Mouse (Mus musculus) c-Kit-negative CD71-positive TER-119-positive erythroid progenitor cells, embryonic 14.5 days (primary cell): ENCODE measurements around the gene Wnk2.

Experiments used
- DNase-seq: peaks from one replicate; pipeline ENCODE4 v3.0.0-alpha.2; 2013; ENCODE audit warnings: low read depth, low spot score

The Wnk2 gene

DNA sequence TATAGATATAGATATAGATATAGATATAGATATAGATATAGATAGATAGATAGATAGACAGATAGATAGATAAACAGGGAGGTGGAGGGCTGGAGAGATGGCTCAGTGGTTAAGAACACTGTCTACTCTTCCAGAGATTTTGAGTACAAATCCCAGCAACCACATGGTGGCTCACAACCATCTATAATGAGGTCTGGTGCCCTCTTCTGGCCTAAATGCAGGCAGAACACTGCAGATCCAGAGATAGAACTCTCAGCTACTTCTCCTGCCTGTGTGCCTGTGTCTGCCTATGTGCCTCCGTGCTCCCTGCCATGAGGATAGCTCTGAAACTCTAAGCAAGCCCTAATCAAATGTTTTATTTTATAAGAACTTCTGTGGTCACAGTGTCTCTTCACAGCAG lies 100.4 kb downstream of the Wnk2 start:
- DNase-seq: no peak

DNA sequence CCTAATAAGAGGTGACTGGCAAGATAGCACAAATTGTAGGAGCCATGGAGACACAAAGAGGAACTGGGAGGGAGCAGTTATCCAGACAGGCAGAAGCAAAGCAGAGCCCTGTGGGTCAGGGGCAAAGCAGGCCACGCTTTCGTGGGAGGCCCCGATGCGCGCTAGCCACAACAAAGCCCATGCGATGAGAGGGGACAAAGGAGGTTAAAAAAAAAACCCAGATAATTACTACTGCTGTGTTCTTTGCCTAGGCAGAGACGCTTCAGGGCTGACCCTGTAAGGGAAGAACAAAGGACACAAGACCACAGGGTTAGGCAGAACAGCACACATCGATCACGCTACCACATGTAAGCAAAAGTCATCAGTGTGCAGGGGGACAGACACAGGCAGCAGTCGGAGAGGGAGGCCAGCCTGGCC lies 103.7 kb downstream of the Wnk2 start:
- DNase-seq: no peak

DNA sequence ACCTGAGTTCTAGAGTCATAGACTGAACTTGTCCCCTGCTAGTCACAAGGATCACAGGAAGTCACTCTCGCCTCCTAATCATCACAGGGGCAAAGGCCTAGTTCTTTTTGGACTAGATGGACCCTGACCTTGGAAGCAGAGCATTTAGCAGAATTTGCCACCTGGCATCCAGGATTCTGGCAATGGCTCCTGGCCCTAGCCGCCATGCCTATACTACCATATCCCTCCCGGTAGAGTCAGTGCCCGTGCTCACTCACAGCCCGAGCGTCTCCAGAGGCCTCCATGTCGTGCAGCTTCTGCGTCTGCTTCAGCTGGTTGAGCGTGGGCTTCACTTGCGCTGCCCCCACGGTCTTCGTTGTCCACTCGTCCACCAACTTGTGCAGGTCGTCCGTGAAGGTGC lies 105.4 kb downstream of the Wnk2 start:
- DNase-seq: no peak

DNA sequence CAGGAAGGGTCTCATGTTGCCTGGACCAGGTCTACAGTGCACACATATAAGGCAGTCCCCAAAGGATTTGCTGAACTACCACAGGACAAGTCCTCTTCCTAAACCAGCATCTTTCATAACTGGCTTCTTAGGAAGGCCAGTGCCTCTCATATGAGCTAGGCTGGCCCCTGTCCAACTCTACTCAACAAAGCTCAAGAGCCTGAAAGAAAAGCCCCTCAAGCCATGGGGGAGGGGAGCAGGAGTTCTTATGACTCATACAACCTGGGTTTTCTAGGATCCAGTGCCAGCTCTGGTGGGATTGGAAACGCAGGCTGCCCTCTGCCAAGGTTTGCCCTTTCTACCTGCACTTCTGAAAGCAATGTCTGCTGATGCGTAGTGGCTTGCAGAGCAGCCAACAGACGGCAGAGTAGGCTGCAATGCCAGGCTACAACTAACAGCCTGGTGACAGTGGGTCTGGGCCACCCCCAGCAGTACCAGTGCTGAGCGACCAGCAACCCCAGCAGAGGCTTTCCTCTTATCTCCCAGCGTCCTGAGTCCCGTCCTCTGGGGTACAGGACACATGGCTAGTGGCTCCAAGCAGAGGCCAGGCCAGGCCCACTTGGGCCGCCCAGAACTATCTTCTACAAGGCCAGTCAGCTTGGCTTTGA lies 110.8 kb downstream of the Wnk2 start:
- DNase-seq: no peak

DNA sequence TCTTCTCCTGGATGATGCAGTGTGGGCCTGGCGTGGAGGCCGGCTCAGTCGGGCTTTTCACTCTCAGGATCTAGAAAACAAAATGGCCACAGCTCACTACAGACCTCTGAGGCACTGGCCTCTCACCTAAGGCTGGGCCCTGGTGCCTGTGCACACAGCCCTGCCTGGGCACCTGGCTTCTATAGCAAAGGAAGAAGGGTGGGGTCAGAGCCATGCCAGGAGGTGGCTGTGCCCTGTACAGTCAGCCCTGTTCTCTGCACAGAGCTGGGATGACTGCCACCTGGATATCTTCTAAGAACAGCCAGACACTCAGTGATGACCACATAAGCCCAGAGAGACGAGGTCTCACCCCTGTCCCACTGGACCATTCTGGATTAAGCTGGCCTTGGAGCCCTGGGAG lies 111.4 kb downstream of the Wnk2 start:
- no peak for DNase-seq

DNA sequence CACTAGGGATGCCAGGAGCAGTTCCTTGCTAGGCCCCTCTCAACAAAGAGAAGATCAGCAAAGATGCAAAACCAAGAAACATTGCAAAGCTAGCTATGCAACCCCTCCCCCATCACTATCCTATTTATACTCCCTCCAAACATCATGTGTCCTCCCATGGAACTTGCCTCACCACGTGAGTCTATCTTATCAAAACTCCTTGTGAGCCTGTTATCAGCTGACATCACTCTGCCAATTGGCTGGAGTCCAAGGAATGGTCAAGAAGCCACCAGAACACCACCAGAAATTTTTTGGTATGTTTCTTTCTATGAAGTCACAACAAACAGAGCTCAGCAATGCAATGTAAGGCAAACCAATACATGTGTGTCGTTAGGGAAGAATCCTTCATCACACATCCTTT lies 116.8 kb downstream of the Wnk2 start:
- no peak for DNase-seq

DNA sequence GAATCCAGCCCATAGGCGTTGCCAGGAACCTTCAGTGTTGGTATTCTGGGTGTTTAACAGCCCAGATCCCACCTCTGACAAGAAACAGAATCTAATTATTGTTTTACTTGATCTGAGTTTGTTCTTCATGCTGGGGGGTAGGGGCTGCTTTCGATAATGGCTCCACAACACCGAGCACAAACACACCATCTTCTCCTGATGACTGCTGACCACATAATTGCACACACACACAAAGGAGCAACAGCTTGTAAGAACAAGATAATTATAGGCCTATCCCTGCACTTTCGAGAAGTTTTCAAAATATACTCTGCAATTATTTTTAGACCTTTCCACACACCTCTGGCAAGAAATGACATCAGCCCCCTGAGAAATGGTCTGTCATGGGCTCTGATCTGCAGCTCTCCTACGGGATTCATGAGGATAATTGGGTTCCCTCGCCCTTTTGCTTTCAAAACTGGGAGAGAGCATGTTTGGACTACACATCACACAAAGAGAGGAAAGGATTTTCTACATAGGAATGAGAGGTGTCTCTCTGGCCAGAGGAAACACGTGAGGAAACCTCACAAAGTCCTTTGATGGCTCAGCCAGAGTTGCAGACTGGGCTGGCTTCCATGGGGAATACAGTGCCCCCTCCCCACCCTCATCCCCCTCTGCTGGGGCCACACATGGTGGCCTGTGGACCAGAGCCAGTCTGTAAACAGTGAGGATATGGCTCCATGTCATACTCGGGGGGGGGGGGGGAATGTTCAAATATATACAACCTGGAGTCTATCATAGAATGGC lies 118.9 kb downstream of the Wnk2 start:
- DNase-seq: no peak

DNA sequence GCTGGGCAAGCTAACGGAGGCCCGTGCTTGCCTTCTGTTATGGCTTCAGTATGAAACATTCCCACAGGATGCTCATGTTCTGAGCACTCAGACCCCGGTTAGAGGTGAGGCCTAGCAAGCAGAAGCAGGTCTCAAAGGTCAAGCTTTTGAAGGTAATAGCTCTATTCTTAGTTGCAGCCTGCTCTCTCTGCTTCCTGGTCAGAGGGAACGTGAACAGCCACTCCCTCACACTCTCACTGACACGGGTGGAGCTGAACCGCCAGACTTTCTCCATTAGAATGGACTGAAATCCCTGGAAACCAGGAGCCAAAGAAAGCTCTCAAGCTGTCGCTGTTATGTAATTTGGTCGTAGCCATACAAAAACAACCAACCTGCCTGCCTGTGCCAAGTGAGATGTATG lies 120.8 kb downstream of the Wnk2 start:
- no peak for DNase-seq

DNA sequence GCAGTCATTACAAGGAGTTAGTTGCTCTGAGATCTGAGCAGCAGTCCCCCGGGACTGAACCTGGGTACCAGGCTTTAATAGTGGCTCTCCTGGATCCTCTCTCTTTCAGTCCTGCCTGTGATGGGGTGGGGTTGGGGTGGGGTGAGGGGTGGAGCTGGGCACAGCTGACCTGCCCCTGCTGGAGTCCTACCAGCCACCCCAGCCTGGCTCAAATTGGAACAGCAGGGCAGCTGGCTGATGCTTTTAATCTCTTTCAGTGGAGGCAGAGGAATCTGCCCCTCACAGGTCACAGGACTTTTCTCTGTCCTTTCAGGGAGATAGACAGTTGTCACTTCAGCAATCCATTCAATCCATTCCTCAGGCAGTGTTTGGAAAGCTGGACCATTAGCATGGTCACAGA lies 122.3 kb downstream of the Wnk2 start:
- no peak for DNase-seq

DNA sequence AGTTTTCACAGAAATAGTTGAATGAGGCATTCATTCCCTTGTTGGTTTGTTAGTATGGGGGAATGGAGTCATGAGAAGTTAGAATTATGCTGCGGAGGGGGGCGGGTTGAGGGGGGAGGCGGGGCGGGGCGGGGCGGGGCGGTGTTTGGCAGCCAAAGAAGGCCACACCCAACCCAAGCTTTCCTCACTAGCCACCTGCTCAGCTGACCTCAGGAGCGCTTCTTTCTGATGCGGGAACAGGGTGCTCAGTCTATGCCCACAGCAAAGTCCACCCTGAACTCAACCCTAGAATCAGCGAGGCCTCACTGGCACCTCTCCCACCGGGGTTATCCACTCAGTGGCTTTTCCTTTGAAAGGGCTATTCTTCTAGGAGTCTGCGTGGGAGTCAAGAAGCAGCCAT lies 123.1 kb downstream of the Wnk2 start:
- DNase-seq: no peak

DNA sequence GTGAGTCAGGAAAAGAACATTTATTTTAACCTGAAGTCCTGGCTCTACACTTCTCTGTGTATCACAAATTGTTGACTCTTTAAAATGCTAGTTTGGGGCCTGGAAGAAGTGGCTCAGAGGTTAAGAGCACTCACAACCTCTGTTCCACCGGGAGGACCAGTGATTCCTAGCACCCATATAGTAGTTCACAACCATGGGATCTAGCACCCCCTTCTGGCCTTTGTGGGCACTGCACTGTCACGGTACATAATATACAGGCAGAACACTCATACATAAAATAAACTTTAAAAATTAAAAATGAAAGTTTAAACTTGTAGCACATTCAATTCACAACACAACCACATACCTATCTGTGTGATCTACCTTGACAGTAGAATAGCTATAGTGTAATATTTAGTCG lies 126.1 kb downstream of the Wnk2 start:
- DNase-seq: peak; percentile 43

DNA sequence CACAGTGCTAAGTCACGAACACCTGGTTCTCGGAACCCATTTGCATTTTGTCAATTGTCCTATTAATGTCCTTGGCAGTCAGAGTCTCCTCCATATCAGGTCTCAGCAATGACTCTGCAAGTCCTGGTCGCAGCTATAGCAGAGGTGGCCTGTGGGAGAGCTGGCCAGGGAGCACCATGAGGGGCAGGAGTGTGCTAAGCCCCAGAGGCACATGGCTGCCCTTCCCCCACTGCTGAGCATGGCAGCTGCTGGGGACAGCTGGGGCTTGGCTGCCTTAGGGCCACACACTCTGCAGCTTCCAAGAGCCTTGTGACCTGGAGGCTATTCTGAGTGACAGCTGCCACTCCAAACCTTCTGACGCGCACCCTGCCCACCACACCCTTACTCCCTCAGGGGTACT lies 127.7 kb downstream of the Wnk2 start:
- DNase-seq: no peak

DNA sequence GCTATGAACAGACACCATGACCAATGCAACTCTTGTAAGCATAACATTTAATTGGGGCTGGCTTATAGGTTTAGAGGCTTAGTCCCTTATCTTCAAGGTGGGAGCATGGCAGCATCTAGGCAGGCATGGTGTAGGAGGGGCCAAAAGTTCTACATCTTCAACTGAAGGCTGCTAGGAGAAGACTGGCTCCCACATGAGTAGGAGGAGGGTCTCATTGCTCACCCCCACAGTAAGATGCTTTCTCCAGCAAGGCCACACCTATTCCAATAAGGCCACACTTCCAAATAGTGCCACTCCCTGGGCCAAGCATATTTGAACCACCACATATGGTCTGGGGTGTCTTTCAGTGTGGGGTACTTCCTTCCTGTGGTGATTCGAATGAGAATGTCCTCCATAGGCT lies 130.4 kb downstream of the Wnk2 start:
- DNase-seq: no peak

DNA sequence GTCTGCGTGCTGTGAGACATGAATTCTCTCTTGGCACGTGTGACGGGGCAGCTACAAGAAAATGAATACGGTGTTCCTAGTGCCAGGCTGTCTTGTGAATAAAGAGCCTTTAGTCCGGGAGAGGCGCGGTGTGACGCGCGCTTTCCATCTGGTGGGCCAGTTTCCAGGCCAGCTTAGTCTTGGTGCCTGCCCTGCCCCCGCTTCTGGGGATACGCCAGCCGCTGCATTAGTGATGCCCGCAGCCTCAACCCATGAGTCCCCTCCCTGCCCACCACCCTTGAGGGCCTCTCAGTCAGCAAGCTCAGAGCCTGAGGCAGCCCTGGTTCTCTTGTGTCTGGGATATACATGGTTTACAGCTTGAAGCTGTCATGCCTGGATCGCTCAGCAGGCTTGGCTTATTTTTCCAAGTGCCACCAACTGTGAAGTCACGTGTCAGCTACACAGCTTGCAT lies 131.5 kb downstream of the Wnk2 start:
- DNase-seq: no peak

DNA sequence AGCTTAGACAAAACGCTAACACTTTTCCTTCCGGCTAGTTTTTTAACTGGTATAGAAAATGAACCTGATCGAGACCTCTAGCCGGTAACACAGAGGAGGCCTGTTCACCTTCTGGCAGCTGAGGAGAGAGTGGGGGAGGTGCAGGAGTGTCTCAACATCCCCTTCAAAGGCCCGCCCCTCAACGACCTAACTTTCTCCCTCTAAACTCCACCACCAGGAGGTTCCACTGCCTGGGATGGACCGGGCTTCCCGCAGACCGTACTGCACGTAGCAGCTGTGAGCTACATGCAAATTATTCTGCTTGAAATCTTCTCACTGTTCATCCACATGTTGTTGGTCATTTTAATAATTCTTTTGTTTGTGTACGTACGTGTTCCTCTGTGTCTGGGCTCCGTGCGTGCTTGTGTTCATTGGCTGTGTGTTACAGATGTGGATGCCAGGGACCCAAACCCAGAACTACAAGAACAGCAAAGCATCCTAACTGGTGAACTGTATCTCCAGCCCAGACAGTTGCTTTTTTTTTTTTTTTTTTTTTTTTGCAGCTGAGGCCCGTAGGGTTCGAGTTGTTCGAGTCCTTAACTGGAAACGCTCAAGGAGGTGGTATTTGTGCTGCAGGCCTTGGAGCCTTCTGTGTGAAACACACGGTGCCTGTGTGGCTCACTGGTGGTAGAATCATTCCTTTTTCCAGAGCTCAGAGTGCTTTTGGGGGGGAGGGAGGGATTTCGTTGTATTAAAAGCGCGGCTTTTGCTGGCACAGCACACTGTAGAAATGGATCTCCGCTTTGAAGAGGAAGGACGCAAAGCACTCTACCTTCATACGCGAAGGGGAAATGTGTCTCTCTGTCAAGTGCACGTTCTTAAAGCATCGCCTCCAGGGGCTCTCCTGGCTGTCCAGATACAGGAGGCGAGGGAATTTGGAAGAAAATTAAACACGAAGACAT lies 132.2 kb downstream of the Wnk2 start:
- DNase-seq: no peak

DNA sequence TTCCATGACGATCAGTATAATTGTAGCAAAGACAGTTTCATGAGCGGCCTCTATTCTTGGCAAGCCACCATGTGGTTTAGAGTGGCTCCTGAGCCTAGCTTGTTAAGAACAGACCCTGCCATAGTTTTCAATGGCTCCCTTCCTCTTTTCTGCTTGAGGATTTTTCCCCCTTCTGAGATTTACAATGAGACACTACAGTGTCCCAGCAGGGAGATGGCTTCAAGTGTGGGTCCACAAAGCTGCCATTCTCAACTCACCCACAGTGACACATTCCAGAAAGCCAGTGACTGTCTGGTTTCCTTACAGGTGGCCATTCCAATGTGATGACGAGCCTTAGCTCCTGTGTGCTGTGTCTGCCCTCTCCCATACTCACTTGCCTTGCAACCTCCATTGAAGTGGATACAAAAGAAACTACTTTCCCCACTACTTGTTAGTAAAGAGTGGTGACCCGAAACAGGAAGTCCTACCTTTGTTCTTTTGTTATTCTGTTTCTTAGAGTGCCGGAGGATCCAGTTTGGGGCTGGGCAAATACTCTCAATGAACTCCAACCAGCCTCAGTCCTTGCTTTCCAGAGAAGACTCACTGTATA lies 134.5 kb downstream of the Wnk2 start:
- DNase-seq: no peak

DNA sequence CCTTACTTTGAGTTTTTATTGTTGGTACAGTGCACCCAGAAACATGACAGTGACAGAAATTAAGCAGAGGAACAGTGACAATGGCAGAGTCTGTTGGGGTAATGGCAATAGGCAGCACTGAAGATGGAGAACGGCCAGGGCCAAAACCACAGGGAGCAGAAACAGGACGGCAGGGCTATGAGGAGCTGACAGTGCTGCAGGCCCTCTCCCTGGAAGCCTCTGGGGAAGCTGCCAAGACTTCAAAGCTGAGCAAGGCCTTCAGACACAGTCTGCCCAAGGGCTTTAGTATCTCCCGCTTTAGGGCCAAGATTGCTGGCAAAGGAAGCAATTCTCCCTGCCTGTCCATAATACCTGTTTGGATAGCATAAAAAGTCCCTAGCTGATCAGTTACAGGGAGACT lies 146.1 kb downstream of the Wnk2 start:
- DNase-seq: no peak

DNA sequence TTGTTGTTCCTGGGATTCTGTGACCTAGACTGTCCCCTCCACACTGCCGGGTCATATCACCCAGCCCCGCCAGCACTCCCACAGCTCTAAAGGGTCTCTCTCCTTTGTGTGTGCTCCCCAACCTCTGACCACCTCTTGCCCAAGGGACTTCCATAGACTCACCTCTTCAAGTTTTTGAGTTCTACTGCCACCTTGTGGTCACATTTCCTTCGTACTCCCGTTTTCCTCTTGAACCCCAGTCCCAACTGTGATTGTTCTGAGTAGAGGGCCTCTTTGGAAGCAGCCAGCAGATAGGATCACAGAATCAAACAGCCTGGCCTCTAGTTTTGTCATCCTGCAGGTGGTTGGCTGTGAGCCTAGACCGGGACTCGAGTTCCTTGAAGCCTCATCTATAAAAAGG lies 149.2 kb downstream of the Wnk2 start:
- DNase-seq: peak; percentile 40

DNA sequence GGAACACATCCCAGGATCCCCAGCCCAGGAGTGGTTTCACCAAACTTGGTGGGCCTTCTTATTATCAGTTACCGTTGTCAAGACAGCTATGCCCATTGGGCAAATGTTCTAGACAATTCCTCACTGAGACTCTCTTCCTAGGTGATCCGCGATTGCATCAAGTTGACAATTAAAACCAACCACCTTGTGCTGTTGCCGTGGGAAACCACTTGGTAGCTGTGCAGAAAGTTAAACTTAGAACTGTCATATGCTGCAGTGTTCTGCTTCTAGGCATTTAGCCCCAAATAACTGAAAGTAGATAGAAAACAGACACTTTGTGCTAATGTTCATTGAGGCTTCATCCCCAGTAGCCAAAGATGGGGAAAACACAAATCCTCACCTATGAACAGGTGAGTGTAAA lies 151.1 kb downstream of the Wnk2 start:
- DNase-seq: no peak

DNA sequence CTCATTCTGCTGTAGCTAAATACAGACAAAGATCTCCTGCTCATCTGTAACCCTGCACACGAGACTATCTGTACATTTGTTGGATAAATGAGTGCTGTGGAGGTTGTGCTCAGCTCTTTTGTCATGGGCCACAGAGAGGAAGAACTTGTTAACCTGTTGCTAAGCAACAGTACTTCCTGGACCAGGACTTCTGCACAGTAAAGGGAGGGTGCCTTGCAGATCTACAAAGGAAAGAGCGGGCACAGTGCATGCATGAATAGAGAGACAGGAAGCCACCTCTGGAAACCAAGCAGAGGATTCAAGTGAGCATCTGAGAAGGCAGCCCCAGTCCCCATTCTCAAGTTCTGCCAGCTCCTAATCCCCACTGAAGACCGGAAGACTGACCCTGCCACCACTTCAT lies 152.9 kb downstream of the Wnk2 start:
- no peak for DNase-seq

DNA sequence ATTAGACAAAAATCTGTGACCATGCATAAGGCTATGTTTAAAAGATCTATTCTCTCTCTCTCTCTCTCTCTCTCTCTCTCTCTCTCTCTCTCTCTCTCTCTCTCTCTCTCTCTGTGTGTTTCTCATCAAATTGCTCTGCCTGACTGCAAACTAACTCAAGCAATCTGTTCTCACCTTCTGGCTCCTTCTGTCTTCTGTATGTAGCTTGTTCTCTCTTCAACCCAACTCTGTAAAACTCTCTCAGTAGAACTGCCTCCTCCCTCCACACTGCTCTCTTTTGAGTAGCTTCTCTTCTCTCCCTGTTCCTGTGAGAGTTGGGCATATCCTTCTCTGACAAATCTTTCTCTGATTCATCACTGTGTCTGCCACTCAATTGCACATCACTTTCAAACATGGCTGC lies 154.9 kb downstream of the Wnk2 start:
- no peak for DNase-seq

DNA sequence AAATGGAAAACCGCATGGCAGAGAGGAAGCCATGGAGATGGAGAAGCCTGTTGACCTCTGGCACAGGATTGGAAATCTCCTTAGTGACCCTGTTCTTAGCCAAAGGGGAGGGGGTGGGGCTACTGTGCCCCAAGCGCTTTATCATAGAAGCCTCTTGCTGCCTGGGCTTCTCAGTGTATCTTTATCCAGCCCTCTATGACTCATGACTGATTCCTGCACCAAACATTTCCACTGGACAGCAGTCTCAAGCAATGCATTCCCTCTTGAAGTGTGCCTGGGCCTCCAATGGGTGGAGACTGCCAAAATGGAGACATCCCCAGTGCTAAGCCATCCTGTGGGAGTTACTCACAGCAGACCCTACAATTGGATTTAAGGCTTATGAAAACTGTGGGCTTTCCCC lies 157.7 kb downstream of the Wnk2 start:
- DNase-seq: no peak
